5 mouse cellular contexts compared by ENCODE assay signal in the genomic region with DNA sequence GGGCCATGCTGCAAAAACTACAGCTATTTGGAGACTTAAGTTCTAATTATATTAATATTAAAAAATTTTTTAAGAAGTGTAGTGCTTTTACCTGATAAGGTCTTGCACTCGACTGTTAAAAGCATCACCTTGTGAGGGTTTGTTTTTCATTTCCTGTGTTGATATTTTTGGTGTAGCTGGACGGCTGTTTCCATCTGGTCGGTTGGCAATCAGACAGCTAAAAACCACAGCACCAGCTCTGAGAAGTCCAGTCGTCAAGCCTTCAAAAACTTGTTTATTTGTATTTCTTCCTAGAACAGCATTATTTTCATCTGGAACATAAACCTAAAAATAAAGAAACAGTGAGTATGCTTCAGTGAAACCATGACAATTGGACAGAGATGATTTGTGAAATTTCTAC.
"Had no signal": no experiment of that assay in that cellular context is flagged by ENCODE, and none has a peak within 500 bp of the region (broad histone marks: within the 10 kb centered on the region; RNA-seq: fewer than 3 reads in every experiment).

No protein-coding gene starts in this region.

- DNase-seq: liver; liver, embryonic 13.5 days; liver, postnatal 0 days; right cerebral cortex, postnatal 25 days; thymus, postnatal 36 days had no signal
